Mouse (Mus musculus) kidney, postnatal 0 days (tissue): Measurements from ENCODE around the gene Olfr1395. TPM values are rescaled to one million over a fixed set of nuclear protein-coding genes. Genes with fewer than 3 reads are reported as not detected.

ENCODE experiments used
- ATAC-seq: fragments of 200-750 bp; cut with Nextera tagmentation; replicated peaks from 2 replicates; pipeline ENCODE4 v1.8.0; 2017; ENCODE audit warnings: low read depth, moderate number of reproducible peaks, moderate TSS enrichment, moderate library complexity; ENCODE audit not compliant: low FRiP score
- DNase-seq: peaks from one replicate; pipeline ENCODE4 v3.0.0-alpha.2; 2016; ENCODE audit warnings: low spot score
- H3K27ac ChIP-seq: fragments of 300-500 bp; sonication (generic); 2 replicates; pipeline ENCODE4 v1.5.1; 2014; ENCODE audit warnings: mild to moderate bottlenecking
- H3K27me3 ChIP-seq: fragments of 300-500 bp; sonication (generic); 2 replicates; pipeline ENCODE4 v1.6.1; 2014; ENCODE audit warnings: low read length, mixed read lengths; ENCODE audit not compliant: insufficient read depth
- H3K36me3 ChIP-seq: fragments of 300-500 bp; sonication (generic); 2 replicates; pipeline ENCODE4 v1.6.1; 2014; ENCODE audit warnings: low read length, mixed read lengths; ENCODE audit not compliant: insufficient read depth
- H3K4me1 ChIP-seq: fragments of 300-500 bp; sonication (generic); replicated peaks from 2 replicates; pipeline ENCODE4 v1.6.1; 2014; ENCODE audit warnings: antibody characterized with exemption, low read length, mixed read lengths; ENCODE audit not compliant: insufficient read depth
- H3K4me2 ChIP-seq: fragments of 300-500 bp; sonication (generic); 2 replicates; pipeline ENCODE4 v1.6.1; 2014; ENCODE audit warnings: mild to moderate bottlenecking, low read length, moderate library complexity, mixed read lengths
- H3K4me3 ChIP-seq: fragments of 300-500 bp; sonication (generic); replicated peaks from 2 replicates; pipeline ENCODE4 v1.5.1; 2014; ENCODE audit warnings: low read depth, low read length
- H3K9ac ChIP-seq: fragments of 300-500 bp; sonication (generic); 2 replicates; pipeline ENCODE4 v1.6.1; 2014; ENCODE audit warnings: low read depth, low read length
- H3K9me3 ChIP-seq: fragments of 300-500 bp; sonication (generic); replicated peaks from 2 replicates; pipeline ENCODE4 v1.6.1; 2016; ENCODE audit warnings: low read length, inconsistent platforms, mixed read lengths
- CTCF ChIP-seq: IDR thresholded peaks from 2 replicates; pipeline ENCODE4 v1.5.1; 2016; ENCODE audit warnings: antibody characterized with exemption, low read depth, mild to moderate bottlenecking, moderate library complexity
- WGBS: fragments of 180-500 bp; shearing (Covaris S2); extraction: QIAGEN DNeasy Blood & Tissue Kit; methylation state at CpG from one replicate; pipeline ENCODE4 v1.1.7; 2014; 5-methylcytosine and 5-hydroxymethylcytosine counted together
- polyA plus RNA-seq: library from polyadenylated mRNA; unstranded; fragments of >200 nt; fragmentation: Nextera tagmentation; extraction: Ambion mirVana; gene quantifications from 2 replicates; pipeline ENCODE4 v1.2.1, GENCODE M21; 2015

The Olfr1395 gene
- polyA plus RNA-seq = not detected in 2 replicates

DNA sequence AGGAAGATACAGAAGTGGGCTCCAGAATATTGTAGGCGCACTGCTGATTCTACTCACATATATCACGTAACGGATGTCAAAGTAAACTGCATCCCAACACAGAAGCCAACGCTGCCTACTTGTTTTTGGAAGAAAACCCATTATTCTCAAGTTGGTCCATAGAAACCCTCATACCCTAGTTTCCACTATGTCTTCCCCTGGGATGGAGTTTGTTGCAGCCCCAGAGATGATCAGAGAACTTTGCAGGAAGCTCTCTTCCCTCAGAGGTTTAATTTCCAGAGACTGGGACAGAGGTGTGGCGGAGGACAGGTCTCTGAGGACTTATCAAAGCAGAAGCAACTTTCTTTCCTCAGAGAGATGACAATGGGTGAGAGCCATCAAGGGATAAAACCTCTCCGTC lies at the start of gene Olfr1395:
Gene Olfr1395 (plus strand): TSS at position 301 of the 400 bp plus-strand sequence.
- Histone ChIP-seq H3K27me3 (no peaks in the 10 kb centered on the region; the same call in 1 of the 2 replicates), H3K9me3 (no peaks in the 10 kb centered on the region), H3K4me1 (0 out of 2 replicates have a peak, but pooled peaks cover 5% of the 10 kb centered on the region), H3K9ac (no peak within 1 kb of the TSS), H3K4me3 (no peak within 1 kb of the TSS), H3K36me3 (no peaks in the 10 kb centered on the region), H3K4me2 (no peak within 1 kb of the TSS), H3K27ac (no peak within 1 kb of the TSS)
- no peak for TF ChIP-seq CTCF
- WGBS = 91% methylated on average over 6 of the region's 6 CpGs
- no peak for ATAC-seq
- no peak for DNase-seq

DNA sequence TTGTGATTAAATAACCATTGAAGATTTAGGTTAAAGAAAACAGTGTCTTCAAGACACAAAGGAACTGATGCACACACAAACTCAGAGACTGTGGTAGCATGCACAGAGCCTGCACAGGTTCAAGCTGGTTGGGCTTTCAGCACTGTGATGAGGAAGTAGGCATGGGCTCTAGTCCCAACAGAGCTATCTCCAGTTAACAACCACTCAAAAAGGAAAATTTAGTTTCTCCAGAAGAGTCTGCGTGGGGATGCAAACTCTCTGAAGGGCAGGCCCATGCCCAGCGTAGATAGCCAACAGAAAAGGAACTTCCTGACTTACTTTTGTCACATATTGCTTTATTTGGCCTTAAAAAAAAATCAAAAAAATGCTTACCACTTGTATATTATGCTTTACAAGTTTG lies 49.3 kb upstream of the Olfr1395 start:
- WGBS = 85% methylated on average over 2 of the region's 2 CpGs
- DNase-seq = no peak
- ATAC-seq = no peak
- no peak overlapping the region for H3K4me3 ChIP-seq
- no peak overlapping the region for H3K4me2 ChIP-seq
- no peak overlapping the region for H3K9ac ChIP-seq
- H3K27me3 ChIP-seq = no peaks in the 10 kb centered on the region
- H3K9me3 ChIP-seq = no peaks in the 10 kb centered on the region
- no peaks in the 10 kb centered on the region for H3K4me1 ChIP-seq
- TF ChIP-seq CTCF = no peak
- no peak overlapping the region for H3K27ac ChIP-seq
- no peaks in the 10 kb centered on the region for H3K36me3 ChIP-seq

DNA sequence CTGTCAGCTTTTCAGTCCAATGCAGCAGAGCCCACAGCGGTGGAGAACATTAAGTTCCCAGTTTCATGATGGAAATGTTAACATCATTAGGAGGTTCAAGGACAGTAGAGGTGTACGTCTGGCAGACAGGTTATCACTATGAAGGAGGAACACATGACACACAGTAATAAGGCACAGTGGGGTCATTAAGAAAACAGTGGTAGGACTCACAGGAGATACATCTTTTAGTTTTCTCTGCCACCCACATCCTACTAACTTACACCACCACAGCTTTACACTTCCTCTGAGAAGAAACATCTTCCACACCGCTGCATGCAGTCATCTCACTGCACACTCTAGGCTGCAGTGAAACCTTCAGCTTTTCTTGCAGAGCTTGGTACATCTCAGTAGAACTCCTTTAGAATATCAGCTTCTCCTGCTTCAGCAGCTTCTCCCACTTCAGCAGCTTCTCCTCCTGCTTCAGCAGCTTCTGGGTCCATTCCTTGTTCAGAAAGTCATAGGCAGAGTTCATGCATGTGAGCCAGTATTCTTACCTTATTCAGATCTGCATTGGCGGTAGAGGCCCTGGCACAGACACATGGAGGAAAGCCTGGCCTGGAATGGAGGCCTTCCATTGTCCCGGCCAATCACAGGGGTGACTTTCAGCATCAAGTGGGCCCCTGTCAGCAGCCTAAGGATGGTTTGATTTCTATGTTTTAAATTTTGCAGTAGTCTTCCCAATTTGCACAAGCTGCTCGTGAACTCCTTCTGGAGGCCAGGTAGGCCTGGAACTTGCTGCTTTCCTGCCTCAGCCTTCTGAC lies 48.0 kb upstream of the Olfr1395 start:
- TF ChIP-seq CTCF = no peak
- no peak overlapping the region for H3K27ac ChIP-seq
- no peak overlapping the region for H3K9ac ChIP-seq
- H3K36me3 ChIP-seq = no peaks in the 10 kb centered on the region
- no peak overlapping the region for H3K4me3 ChIP-seq
- no peak for DNase-seq
- ATAC-seq = no peak
- 86% methylated on average over 6 of the region's 6 CpGs for WGBS
- H3K9me3 ChIP-seq = no peaks in the 10 kb centered on the region
- H3K27me3 ChIP-seq = no peaks in the 10 kb centered on the region
- H3K4me1 ChIP-seq = no peaks in the 10 kb centered on the region
- H3K4me2 ChIP-seq = no peak overlapping the region

DNA sequence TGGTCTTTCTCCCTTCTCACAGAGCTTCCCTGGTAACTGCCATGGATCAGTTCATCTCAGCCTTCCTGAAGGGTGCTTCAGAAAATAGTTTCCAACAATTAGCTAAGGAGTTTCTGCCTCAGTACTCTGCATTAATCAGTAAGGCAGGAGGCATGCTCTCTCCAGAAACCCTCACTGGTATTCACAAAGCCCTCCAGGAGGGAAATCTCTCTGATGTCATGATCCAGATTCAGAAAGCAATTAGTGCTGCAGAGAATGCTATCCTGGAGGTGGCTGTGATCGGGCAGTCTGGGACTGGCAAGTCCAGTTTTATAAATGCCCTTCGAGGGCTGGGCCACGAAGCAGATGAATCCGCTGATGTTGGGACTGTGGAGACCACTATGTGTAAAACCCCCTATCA lies 46.7 kb upstream of the Olfr1395 start:
- no peaks in the 10 kb centered on the region for H3K4me1 ChIP-seq
- H3K4me2 ChIP-seq = no peak overlapping the region
- no peaks in the 10 kb centered on the region for H3K36me3 ChIP-seq
- TF ChIP-seq CTCF = no peak
- H3K27me3 ChIP-seq = no peaks in the 10 kb centered on the region
- no peak overlapping the region for H3K27ac ChIP-seq
- H3K9me3 ChIP-seq = no peaks in the 10 kb centered on the region
- ATAC-seq (no peak), DNase-seq (no peak)
- no peak overlapping the region for H3K4me3 ChIP-seq
- no peak overlapping the region for H3K9ac ChIP-seq
- 84% methylated on average over 4 of the region's 4 CpGs for WGBS

DNA sequence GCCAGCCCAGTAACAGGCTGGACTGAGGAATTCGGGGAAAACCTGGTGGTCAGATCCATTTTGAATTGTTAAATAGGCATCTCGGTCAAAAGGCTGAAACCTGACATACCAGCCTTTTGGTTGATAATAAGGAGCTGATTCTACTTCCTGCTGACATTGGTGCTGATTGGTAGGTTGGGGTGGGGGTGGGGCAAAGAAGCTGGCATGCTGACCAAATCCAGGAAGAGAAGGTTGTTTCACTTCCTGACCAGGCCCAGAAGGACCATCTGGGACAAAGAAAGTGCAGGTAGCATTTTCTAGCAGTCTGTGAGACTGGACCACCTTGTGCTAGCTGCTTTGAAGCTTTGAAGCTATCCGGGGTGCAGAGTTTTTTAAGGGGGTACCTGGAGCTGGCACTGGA lies 41.7 kb upstream of the Olfr1395 start:
- Histone ChIP-seq H3K27ac (no peak overlapping the region), H3K27me3 (no peaks in the 10 kb centered on the region), H3K4me1 (no peaks in the 10 kb centered on the region), H3K36me3 (no peaks in the 10 kb centered on the region), H3K9ac (no peak overlapping the region), H3K9me3 (no peaks in the 10 kb centered on the region), H3K4me2 (no peak overlapping the region), H3K4me3 (no peak overlapping the region)
- no peak for TF ChIP-seq CTCF
- WGBS = 90% methylated on average over 3 of the region's 3 CpGs
- DNase-seq (no peak), ATAC-seq (no peak)

DNA sequence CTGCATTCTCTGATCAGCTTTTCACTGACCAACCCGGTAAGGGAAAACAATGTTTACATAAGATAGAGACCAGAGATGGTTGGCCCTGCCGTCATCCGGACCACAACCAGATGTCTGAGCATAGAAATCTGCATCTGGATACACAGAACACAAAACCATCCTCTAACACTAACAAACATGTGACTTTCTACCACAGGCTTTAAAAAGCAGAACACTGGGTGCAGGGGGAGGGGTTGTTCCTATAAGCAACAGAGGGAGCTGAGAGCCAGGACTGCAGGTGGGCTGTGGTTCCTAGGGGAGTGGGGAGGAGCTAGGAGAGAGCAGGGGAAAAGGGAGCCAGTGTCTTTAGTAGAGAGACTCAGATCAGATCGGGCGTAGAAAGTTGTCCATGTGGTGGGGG lies 40.6 kb upstream of the Olfr1395 start:
- no peak overlapping the region for H3K9ac ChIP-seq
- H3K36me3 ChIP-seq = no peaks in the 10 kb centered on the region
- DNase-seq = no peak
- H3K9me3 ChIP-seq = no peaks in the 10 kb centered on the region
- no peak overlapping the region for H3K4me3 ChIP-seq
- WGBS = 66% methylated on average over 5 of the region's 5 CpGs
- ATAC-seq = no peak
- TF ChIP-seq CTCF = no peak
- H3K27me3 ChIP-seq = no peaks in the 10 kb centered on the region
- H3K4me2 ChIP-seq = no peak overlapping the region
- no peak overlapping the region for H3K27ac ChIP-seq
- no peaks in the 10 kb centered on the region for H3K4me1 ChIP-seq
